Mouse (Mus musculus) limb, embryonic 14.5 days (tissue): ENCODE measurements at regions not wholly inside any gene's neighbourhood (a gene's known extent, or its start where the extent isn't known, plus 50 kb on each side); places are given as distances from the start of the nearest gene placed in this dataset.
"Not testable (repeated sequence)": the region's sequence is repeated elsewhere in the genome, so short reads cannot be mapped to it uniquely, and the experiment has no call there.

Experiments used
- ATAC-seq: fragments of 200-750 bp; cut with Nextera tagmentation; 2 replicates; pipeline ENCODE4 v1.8.0; 2017; ENCODE audit warnings: low read depth, moderate number of reproducible peaks, moderate TSS enrichment; ENCODE audit not compliant: low FRiP score
- DNase-seq: peaks from one replicate; pipeline ENCODE4 v3.0.0-alpha.2; 2015; ENCODE audit warnings: low spot score
- H3K27ac ChIP-seq: fragments of 300-500 bp; sonication (generic); replicated peaks from 2 replicates; pipeline ENCODE4 v1.5.1; 2014; ENCODE audit warnings: low read depth, mild to moderate bottlenecking, low read length, moderate library complexity, mixed read lengths
- H3K27me3 ChIP-seq: fragments of 300-500 bp; sonication (generic); 2 replicates; pipeline ENCODE4 v1.6.1; 2014; ENCODE audit warnings: low read length, mixed read lengths; ENCODE audit not compliant: control insufficient read depth, insufficient read depth
- H3K36me3 ChIP-seq: fragments of 300-500 bp; sonication (generic); 2 replicates; pipeline ENCODE4 v1.6.1; 2014; ENCODE audit warnings: mild to moderate bottlenecking, low read length, moderate library complexity, mixed read lengths; ENCODE audit not compliant: control insufficient read depth, insufficient read depth
- H3K4me1 ChIP-seq: fragments of 300-500 bp; sonication (generic); 2 replicates; pipeline ENCODE4 v1.6.1; 2014; ENCODE audit warnings: antibody characterized with exemption, low read length, mixed read lengths; ENCODE audit not compliant: control insufficient read depth, insufficient read depth
- H3K4me2 ChIP-seq: fragments of 300-500 bp; sonication (generic); replicated peaks from 2 replicates; pipeline ENCODE4 v1.6.1; 2014; ENCODE audit warnings: low read depth, mild to moderate bottlenecking, low read length, moderate library complexity; ENCODE audit not compliant: severe bottlenecking
- H3K4me3 ChIP-seq: fragments of 300-500 bp; sonication (generic); replicated peaks from 2 replicates; pipeline ENCODE4 v1.5.1; 2014; ENCODE audit warnings: low read length
- H3K9ac ChIP-seq: fragments of 300-500 bp; sonication (generic); 2 replicates; pipeline ENCODE4 v1.6.1; 2014; ENCODE audit warnings: mild to moderate bottlenecking, low read depth, low read length, moderate library complexity; ENCODE audit not compliant: severe bottlenecking
- H3K9me3 ChIP-seq: fragments of 300-500 bp; sonication (generic); 2 replicates; pipeline ENCODE4 v1.6.1; 2016; ENCODE audit warnings: low read length; ENCODE audit not compliant: control insufficient read depth
- WGBS: fragments of 180-500 bp; shearing (Covaris S2); extraction: QIAGEN DNeasy Blood & Tissue Kit; methylation state at CpG from one replicate; pipeline ENCODE4 v1.1.7; 2014; 5-methylcytosine and 5-hydroxymethylcytosine counted together

DNA sequence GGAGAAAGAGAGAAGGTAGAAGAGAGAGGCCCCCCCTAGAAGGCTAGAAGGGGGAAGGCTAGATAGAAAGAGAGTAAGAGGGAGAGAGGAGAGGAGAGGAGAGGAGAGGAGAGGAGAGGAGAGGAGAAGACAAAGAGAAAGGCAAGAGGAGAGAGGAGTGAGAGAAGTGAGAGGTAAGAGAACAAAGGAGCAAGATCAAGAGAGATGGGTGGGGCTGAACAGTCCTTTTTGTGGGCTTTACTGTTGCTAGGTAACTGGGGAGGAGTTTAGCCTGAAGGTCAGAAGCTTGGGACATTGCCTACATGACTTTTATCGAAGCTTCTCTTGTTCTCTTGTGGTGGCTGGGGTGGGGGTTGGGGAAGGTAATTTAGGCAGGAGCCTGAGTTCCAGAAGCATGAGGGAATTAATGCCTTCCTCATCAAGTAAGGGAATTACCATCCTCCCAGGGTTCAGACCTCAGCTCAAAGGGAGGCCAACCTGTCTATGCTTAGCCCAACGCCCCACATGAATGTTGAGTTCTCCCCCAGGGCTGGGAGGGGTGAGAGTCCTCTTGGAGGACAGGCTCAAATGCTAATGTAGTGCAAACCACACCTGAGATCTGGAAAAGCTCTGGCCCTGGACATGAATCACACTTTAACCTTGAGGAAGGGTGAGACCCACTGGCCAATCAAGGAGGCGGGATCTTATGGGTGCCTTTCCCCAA is 662.1 kb upstream of the Gm21863 start:
- not testable (repeated sequence) for H3K9me3 ChIP-seq, ATAC-seq

More for the DNA sequence above, 662.1 kb upstream of the Gm21863 start:
- H3K4me1 ChIP-seq, H3K9ac ChIP-seq, H3K27ac ChIP-seq, H3K4me2 ChIP-seq, H3K36me3 ChIP-seq, H3K27me3 ChIP-seq, DNase-seq, H3K4me3 ChIP-seq: not testable (repeated sequence)
- 100% methylated on average over 2 of the region's 3 CpGs for WGBS
